Mouse (Mus musculus): ENCODE data around the gene Adam10. TPM values are rescaled to one million over a fixed set of nuclear protein-coding genes. Genes with fewer than 3 reads are reported as not detected.

Gene Adam10
- polyA plus RNA-seq (2017; shearing (Covaris generic)): 145 TPM

DNA sequence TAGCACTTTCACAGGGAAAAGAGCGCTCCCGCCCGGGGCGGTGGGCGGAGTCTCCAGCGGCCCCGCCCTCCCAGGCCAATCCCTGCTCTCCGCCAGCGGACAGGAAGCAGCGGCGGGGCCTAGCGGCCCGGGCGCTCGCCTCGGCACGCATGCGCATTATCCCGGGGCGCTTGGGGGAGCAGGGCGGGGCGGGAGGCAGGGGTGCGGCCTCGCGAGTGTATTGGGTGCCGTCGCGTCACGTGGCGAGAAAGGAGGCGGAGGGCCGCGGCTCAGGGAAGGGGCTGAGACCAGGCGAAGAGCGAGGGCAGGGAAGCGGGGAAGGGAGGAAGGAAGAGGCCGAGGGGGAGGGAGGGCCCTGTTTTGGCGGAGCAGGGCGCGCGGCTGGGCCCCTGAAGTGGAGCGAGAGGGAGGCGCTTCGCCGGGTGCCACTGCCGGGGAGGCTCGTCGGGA is at the start of gene Adam10:
TSS of gene Adam10 (plus strand) at position 316 of the 450 bp plus-strand sequence.

GRCm38 (mm10) chr9:70656130-70657007 is 22.4 kb upstream of the Adam10 start, which contains the start of gene Gm10642:
TSS of gene Gm10642 (plus strand) at chr9:70656251.

GRCm38 (mm10) chr9:70657013-70657967 is 21.5 kb upstream of the Adam10 start, which contains the start of gene Mindy2:
TSS of gene Mindy2 (minus strand) at chr9:70657174.

Other genes starting within 250 kb of the Adam10 start
- gene Rnf111, start 175.3 kb upstream of the Adam10 start, polyA plus RNA-seq (2017; shearing (Covaris generic)): 21.4 TPM
- gene Sltm, start 136.2 kb upstream of the Adam10 start, polyA plus RNA-seq (2017; shearing (Covaris generic)): 87.7 TPM
- not detected for gene Gm10642, start 22.7 kb upstream of the Adam10 start, polyA plus RNA-seq (2017; shearing (Covaris generic))
- gene Mindy2, start 21.8 kb upstream of the Adam10 start, polyA plus RNA-seq (2017; shearing (Covaris generic)): 9.5 TPM

Data from inflammation-experienced regulatory T-cells, adult 16 weeks (primary cell).